Mouse (Mus musculus) olfactory bulb, adult 2 months (tissue): ENCODE data around the gene Nav2.

ENCODE experiments used
- CTCF ChIP-seq: fragments of 200-500 bp; IDR thresholded peaks from 2 replicates; pipeline ENCODE4 v1.5.1; 2012; ENCODE audit warnings: low read depth, mild to moderate bottlenecking, low read length, moderate library complexity; ENCODE audit not compliant: insufficient read depth
- POLR2A ChIP-seq: fragments of 200-500 bp; IDR thresholded peaks from 2 replicates; pipeline ENCODE4 v1.6.1; 2012; ENCODE audit warnings: mild to moderate bottlenecking, low read depth, low read length, moderate library complexity; ENCODE audit not compliant: insufficient read depth

- TF ChIP-seq CTCF (no peak), POLR2A (no peak)
Observed at GRCm38 (mm10) chr7:49544775-49545705, 636.5 kb downstream of the Nav2 start.
